ENCODE assay signal across 18 mouse cellular contexts in genomic region chr16:90892081-90892480, GRCm38 (mm10). TPM values are rescaled to one million over a fixed set of nuclear protein-coding genes. Genes with fewer than 3 reads are reported as not detected.
A peak's percentile ranks its signal among the peaks of the same experiment; 100 is the strongest.
DNase-seq lines count a peak whose midpoint lies in the region; ATAC-seq and TF ChIP-seq lines count a peak whose summit lies in the region.
"Had no signal": no experiment of that assay in that cellular context is flagged by ENCODE, and none has a peak within 500 bp of the region (broad histone marks: within the 10 kb centered on the region; RNA-seq: fewer than 3 reads in every experiment).

No protein-coding gene starts in this region.

- no peaks in the 10 kb centered on the region for H3K9me3 ChIP-seq in heart, embryonic 11.5 days (replicated peaks; ENCODE audit: control insufficient read depth, low read length)
- no peaks in the 10 kb centered on the region for H3K9me3 ChIP-seq in kidney, embryonic 14.5 days (ENCODE audit: control insufficient read depth, low read length)
- no peaks in the 10 kb centered on the region for H3K9me3 ChIP-seq in lung, postnatal 0 days (ENCODE audit: low read length)
- H3K9me3 ChIP-seq: forebrain, embryonic 15.5 days; liver, embryonic 13.5 days had no signal

- no peak for TF ChIP-seq EP300 in heart, adult 2 months (IDR thresholded peaks at IDR 0.05; ENCODE audit: insufficient read depth, low read depth, low read length)
- peak; percentile 48; the same call in 1 of the 2 replicates for TF ChIP-seq EP300 in lung, postnatal 0 days (IDR thresholded peaks at IDR 0.05)

- intact Hi-C loops in heart, adult 2 months (cut with DNase I), result no loop called here

- no peak overlapping the region for H3K27ac ChIP-seq in heart, embryonic 11.5 days (ENCODE audit: low read depth, low read length)
- H3K27ac ChIP-seq in heart, adult 2 months, result no peak overlapping the region
- no peak overlapping the region for H3K27ac ChIP-seq in kidney, embryonic 14.5 days (ENCODE audit: low read depth, low read length)
- H3K27ac ChIP-seq in lung, postnatal 0 days (ENCODE audit: low read length), result no peak overlapping the region
- H3K27ac ChIP-seq: forebrain, embryonic 15.5 days; gastrocnemius, adult 2 months; hindbrain, postnatal 0 days; liver, embryonic 13.5 days; stomach, postnatal 0 days had no signal

- no peak for DNase-seq in heart, adult 2 months
- no peak for DNase-seq in kidney, postnatal 14 days
- peak; percentile 76 for DNase-seq in lung, postnatal 0 days (ENCODE audit: low spot score)
- no peak for DNase-seq in lung, postnatal 25 days (ENCODE audit: low spot score)
- DNase-seq in testis, postnatal 14 days (ENCODE audit: low spot score), result no peak
- DNase-seq: adrenal gland, adult 8-10 months; B cell, adult 2 months; cerebellum, adult 11-12 months; cerebellum, postnatal 36 days; liver, embryonic 13.5 days; thymus, postnatal 36 days had no signal

- no peaks in the 10 kb centered on the region for H3K79me2 ChIP-seq in heart, adult 2 months (replicated peaks; ENCODE audit: control insufficient read depth, insufficient read depth, low read length)

- H3K4me3 ChIP-seq in heart, embryonic 11.5 days (ENCODE audit: low read depth, low read length), result no peak overlapping the region
- no peak overlapping the region for H3K4me3 ChIP-seq in heart, adult 2 months
- no peak overlapping the region for H3K4me3 ChIP-seq in kidney, embryonic 14.5 days (ENCODE audit: low read length)
- H3K4me3 ChIP-seq in lung, postnatal 0 days (ENCODE audit: low read depth, low read length), result no peak overlapping the region
- H3K4me3 ChIP-seq: forebrain, embryonic 15.5 days; gastrocnemius, adult 2 months; liver, embryonic 13.5 days had no signal

- no peaks in the 10 kb centered on the region for H3K27me3 ChIP-seq in heart, embryonic 11.5 days (ENCODE audit: control insufficient read depth, insufficient read depth, low read length)
- no peaks in the 10 kb centered on the region for H3K27me3 ChIP-seq in heart, adult 2 months (ENCODE audit: control insufficient read depth, insufficient read depth, low read length)
- 0 out of 2 replicates have a peak, but pooled peaks cover 4% of the 10 kb centered on the region for H3K27me3 ChIP-seq in kidney, embryonic 14.5 days (ENCODE audit: control insufficient read depth, insufficient read depth, low read length)
- no peaks in the 10 kb centered on the region for H3K27me3 ChIP-seq in lung, postnatal 0 days (replicated peaks; ENCODE audit: insufficient read depth, low read length)
- H3K27me3 ChIP-seq: forebrain, embryonic 15.5 days had no signal

- H3K36me3 ChIP-seq in heart, embryonic 11.5 days (ENCODE audit: control insufficient read depth, insufficient read depth, low read length), result no peaks in the 10 kb centered on the region
- H3K36me3 ChIP-seq in heart, adult 2 months (ENCODE audit: control insufficient read depth, insufficient read depth, low read length), result no peaks in the 10 kb centered on the region
- no peaks in the 10 kb centered on the region for H3K36me3 ChIP-seq in kidney, embryonic 14.5 days (ENCODE audit: control insufficient read depth, insufficient read depth, low read length)
- 0 out of 2 replicates have a peak, but pooled peaks cover 4% of the 10 kb centered on the region for H3K36me3 ChIP-seq in lung, postnatal 0 days (ENCODE audit: insufficient read depth, low read length)
- H3K36me3 ChIP-seq: forebrain, embryonic 15.5 days; liver, embryonic 13.5 days had no signal

- no peak for TF ChIP-seq CTCF in heart, adult 2 months (IDR thresholded peaks at IDR 0.05)
- no peak for TF ChIP-seq CTCF in lung, postnatal 0 days (IDR thresholded peaks at IDR 0.05)

- peaks cover 6% of the 10 kb centered on the region for H3K4me1 ChIP-seq in heart, embryonic 11.5 days (ENCODE audit: control insufficient read depth, insufficient read depth, low read length)
- H3K4me1 ChIP-seq in heart, adult 2 months (ENCODE audit: control insufficient read depth, insufficient read depth, low read length), result peaks cover 7% of the 10 kb centered on the region
- peaks cover 10% of the 10 kb centered on the region; the same call in 1 of the 2 replicates for H3K4me1 ChIP-seq in kidney, embryonic 14.5 days (ENCODE audit: control insufficient read depth, insufficient read depth, low read length)
- 0 out of 2 replicates have a peak, but pooled peaks cover 2% of the 10 kb centered on the region for H3K4me1 ChIP-seq in lung, postnatal 0 days (ENCODE audit: insufficient read depth, low read depth, low read length)
- H3K4me1 ChIP-seq: forebrain, embryonic 15.5 days; liver, embryonic 13.5 days had no signal

- TF ChIP-seq POLR2A in heart, adult 2 months (IDR thresholded peaks at IDR 0.05; ENCODE audit: insufficient read depth, low read depth, low read length), result no peak

- peak overlapping the region; percentile 29; the same call in 1 of the 2 replicates for H3K4me2 ChIP-seq in heart, embryonic 11.5 days
- no peak overlapping the region; the same call in 1 of the 2 replicates for H3K4me2 ChIP-seq in kidney, embryonic 14.5 days (replicated peaks; ENCODE audit: low read depth, low read length)
- H3K4me2 ChIP-seq in lung, postnatal 0 days (replicated peaks; ENCODE audit: low read depth, low read length), result no peak overlapping the region
- H3K4me2 ChIP-seq: forebrain, embryonic 15.5 days; liver, embryonic 13.5 days had no signal

- H3K9ac ChIP-seq in heart, embryonic 11.5 days (ENCODE audit: low read depth, low read length), result no peak overlapping the region
- H3K9ac ChIP-seq in heart, adult 2 months (ENCODE audit: low read depth, low read length), result no peak overlapping the region
- H3K9ac ChIP-seq in kidney, embryonic 14.5 days (ENCODE audit: low read depth, low read length), result no peak overlapping the region
- H3K9ac ChIP-seq in lung, postnatal 0 days (replicated peaks; ENCODE audit: low read depth), result no peak overlapping the region
- H3K9ac ChIP-seq: forebrain, embryonic 15.5 days; liver, embryonic 13.5 days had no signal

- 30% methylated on average over 8 of the region's 8 CpGs for WGBS in heart, embryonic 11.5 days (ENCODE audit: insufficient replicate concordance)
- WGBS in heart, adult 2 months, result 13% methylated on average over 8 of the region's 8 CpGs
- WGBS in kidney, embryonic 14.5 days, result 15% methylated on average over 8 of the region's 8 CpGs
- 10% methylated on average over 8 of the region's 8 CpGs for WGBS in lung, postnatal 0 days

- ATAC-seq in heart, embryonic 11.5 days (replicated peaks; ENCODE audit: insufficient number of reproducible peaks, low FRiP score, low TSS enrichment), result no peak
- peak; percentile 54; the same call in 1 of the 2 replicates for ATAC-seq in kidney, embryonic 14.5 days (ENCODE audit: low FRiP score, low TSS enrichment)
- peak; percentile 82 for ATAC-seq in lung, postnatal 0 days
- ATAC-seq: forebrain, embryonic 15.5 days; hindbrain, postnatal 0 days; midbrain, embryonic 16.5 days had no signal

RNA-seq across cellular contexts. Expression of gene Cfap298, which starts 42.8 kb away (rescaled TPM):
- polyA plus RNA-seq in heart, embryonic 11.5 days (2014; fragmentation: Nextera tagmentation; extraction: Ambion mirVana), result 47.0 and 51.7 TPM in 2 replicates
- total RNA-seq in heart, adult 2 months (2021), result 10 to 100 TPM; 24.2 to 27.5 TPM
- polyA plus RNA-seq in heart, adult 2 months (2012; rRNA removed), result 8.2 TPM in 2 replicates
- 47.7 and 50.7 TPM in 2 replicates for polyA plus RNA-seq in kidney, embryonic 14.5 days (2014; fragmentation: Nextera tagmentation; extraction: Ambion mirVana)
- 46.3 and 47.9 TPM in 2 replicates for polyA plus RNA-seq in lung, postnatal 0 days (2015; fragmentation: Nextera tagmentation; extraction: Ambion mirVana)
